Mouse (Mus musculus) liver, embryonic 14.5 days (tissue): ENCODE measurements around the gene Agps.

Experiments
- CTCF ChIP-seq: IDR thresholded peaks from 2 replicates; pipeline ENCODE4 v1.5.1; 2016; ENCODE audit warnings: antibody characterized with exemption, low read depth, control low read depth
- EP300 ChIP-seq: IDR thresholded peaks from 2 replicates; pipeline ENCODE4 v1.6.1; 2016; ENCODE audit warnings: antibody characterized with exemption, low read depth

GRCm38 (mm10) chr2:75861115-75861514 is 29.1 kb downstream of the Agps start:
- TF ChIP-seq CTCF (no peak), EP300 (no peak)
